Mouse (Mus musculus) embryo, embryonic 11.5 days (tissue): ENCODE results near the gene Itpk1.
"Not testable (repeated sequence)": the region's sequence is repeated elsewhere in the genome, so short reads cannot be mapped to it uniquely, and the experiment has no call there.

Experiments used
- DNase-seq: peaks from one replicate; pipeline ENCODE4 v3.0.0-alpha.2; 2012; ENCODE audit warnings: low read depth, low spot score

Gene Itpk1

DNA sequence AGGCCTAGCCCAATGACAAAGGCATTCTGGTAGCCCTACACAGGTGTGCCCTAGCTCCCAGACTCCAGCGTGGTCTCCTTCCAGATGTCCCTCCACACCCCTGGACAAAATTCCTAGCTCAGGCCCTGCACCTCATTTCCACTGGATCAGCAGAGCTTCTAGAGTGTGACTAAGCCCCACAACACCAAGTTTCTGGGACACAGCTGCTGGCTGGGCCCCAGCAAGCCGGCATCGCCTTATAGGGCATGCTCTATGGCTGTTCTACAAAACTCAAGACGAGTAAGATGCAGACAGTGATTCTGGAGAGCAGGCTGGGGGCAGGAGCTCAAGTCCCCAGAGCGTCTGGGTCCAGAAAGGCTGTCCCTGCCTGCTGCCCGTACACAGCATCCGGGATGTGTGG is 43.0 kb downstream of the Itpk1 start:
- no peak for DNase-seq

DNA sequence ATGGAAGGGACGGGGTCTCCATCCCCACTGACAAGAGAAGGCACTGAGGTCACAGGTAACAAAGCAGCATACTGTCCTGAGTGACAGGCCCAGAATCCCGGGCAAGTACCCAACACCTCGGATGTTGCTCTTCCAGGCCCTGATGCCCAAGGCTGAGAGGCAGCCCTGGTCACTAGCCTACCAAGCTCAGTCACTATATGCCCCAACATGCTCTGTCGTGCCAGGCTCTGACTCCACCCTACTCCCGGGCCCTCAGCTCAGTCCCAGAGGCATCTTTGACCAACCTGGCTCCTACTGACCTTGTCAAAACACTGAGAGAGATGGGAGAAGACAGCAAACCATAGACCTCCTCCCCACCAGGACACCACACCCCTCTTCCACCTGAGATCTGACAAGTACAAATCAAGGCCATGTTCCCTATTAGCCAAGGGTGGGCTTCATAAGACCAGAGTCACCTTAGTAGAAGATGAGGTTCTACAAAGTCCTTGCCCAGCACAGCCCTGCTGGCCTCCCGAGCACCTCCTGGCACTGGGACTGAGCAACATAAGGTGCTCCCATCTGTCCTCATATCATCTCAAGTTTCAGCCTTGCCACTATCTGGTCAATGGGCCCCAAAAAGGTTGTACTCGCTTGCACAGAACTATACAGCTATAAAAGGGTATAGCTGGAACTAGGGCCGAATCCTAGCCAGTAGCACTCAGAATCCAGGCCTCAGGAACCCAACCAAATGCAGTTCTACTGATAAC is 43.7 kb downstream of the Itpk1 start:
- no peak for DNase-seq

DNA sequence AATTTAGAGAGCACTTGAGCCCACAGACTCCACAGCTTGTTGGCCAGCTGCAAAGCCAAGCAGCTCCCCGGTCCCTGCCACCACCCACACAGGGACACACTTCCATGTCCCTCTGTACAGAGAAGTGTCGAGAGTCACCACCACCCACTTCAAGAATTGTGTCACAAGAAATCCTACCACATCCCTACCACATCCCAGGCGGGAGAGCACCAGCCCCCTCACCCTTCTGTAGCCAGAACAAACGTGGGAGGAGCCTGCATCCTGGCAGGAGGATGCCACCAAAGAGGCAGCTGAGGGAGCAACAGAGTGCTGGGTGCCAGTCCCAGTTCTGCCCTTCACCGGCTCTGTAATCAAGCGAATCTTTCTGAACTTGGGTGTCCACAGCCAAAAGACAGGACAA is 51.7 kb downstream of the Itpk1 start:
- DNase-seq: no peak

- no peak for DNase-seq
Observed at GRCm38 (mm10) chr12:102652420-102652819, 52.3 kb downstream of the Itpk1 start.

- no peak for DNase-seq
Observed at GRCm38 (mm10) chr12:102651871-102652270, 52.9 kb downstream of the Itpk1 start.

GRCm38 (mm10) chr12:102651401-102651800 is 53.3 kb downstream of the Itpk1 start:
- no peak for DNase-seq

GRCm38 (mm10) chr12:102650649-102651048 is 54.1 kb downstream of the Itpk1 start:
- DNase-seq: no peak

DNA sequence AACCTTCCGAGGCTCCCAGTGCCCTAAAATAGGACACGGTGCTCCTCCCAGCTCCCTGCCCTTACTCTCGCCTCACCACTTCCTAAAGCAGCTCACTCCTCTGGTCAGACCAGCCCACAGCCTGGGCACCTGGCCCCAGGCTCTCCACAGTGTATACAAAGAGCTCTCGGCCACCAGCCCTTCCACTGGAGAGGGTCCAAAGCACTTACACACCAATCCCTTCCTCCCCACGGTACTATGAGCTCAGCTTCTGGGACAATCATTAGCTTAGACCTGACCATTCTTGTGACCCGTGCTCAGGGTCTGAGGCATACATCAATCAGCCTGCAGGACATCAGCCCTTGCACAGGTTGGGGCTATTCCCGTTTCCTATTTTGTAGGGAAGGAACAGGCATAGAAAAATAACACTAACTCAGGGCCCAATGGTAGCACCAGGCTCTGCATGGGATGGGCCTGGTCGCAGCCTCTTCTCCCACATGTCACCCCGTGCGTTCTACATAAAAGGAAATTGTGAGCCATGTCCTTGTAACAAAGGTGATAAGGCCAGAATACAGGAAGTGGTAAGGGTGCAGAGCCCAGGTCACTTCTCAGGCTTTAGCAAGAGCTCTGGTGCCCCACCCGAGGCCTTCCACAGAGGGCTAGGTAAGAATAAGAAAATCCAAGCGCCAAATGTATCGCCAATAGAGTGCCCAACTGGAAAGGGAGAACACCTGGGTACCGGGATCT is 56.7 kb downstream of the Itpk1 start:
- no peak for DNase-seq

DNA sequence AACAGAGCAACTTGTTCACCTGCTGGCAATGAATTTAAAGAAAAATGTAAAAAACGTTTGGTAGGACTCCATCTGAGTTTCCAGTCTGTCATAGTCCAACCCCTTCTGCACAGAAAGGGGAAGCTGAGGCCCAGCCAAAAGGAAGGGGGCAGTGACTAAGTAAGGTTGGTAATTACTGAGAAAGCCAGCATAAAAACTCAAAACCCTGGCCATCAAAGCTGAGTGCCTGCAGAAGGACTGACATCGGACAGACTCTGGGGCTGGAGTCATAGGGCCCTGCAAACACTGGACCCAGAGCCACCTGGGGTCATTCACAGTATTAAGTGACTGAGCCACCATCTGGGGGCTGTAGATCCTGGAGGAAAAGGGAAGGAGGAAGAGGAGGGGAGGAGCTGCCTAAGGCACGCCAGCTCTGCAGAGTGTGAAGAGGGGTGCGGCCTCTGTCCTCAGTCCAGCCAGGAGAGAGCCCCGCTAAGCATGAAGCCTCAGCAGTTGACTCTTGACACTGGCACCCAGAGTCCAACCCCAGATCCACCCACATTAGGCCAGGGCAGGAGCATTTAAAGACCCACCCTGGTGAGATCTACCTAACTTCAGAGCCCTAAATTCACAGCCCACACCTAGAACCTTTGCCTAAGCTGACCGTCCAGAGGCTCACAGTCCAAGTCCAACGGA is 58.0 kb downstream of the Itpk1 start:
- DNase-seq: no peak

DNA sequence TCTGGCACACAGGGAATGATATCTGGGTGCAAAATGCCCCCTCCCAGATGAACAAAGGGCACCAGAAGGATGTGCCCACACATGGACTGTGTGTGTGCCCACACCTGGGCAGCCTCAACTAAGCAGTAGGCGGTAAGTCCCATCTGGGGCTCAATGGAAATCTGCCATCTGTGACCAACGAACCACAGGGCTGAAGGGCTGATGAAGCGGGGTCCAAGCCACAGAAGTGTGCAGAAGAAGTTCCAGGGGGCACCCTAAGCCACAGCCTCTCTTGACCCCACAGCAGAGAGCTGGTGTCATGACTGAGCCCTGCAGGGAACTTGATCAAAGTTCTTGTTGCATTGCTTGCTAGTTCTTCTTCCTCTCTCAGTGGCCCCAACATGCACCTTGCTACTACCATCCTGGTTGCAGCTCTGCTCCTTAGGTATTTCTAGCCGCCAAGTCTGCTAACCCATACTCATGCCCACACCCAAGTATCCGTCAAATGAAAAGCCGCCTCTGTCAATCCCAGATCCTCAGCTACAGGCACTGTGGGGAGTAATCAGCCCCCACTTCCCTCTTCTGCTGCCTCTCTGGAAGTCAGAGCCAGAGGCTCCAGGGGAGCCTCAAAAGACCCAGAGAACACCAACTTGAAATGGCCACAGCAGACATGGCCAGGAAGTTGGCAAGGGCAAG is 58.7 kb downstream of the Itpk1 start:
- no peak for DNase-seq

GRCm38 (mm10) chr12:102643316-102643715 is 61.4 kb downstream of the Itpk1 start:
- no peak for DNase-seq

DNA sequence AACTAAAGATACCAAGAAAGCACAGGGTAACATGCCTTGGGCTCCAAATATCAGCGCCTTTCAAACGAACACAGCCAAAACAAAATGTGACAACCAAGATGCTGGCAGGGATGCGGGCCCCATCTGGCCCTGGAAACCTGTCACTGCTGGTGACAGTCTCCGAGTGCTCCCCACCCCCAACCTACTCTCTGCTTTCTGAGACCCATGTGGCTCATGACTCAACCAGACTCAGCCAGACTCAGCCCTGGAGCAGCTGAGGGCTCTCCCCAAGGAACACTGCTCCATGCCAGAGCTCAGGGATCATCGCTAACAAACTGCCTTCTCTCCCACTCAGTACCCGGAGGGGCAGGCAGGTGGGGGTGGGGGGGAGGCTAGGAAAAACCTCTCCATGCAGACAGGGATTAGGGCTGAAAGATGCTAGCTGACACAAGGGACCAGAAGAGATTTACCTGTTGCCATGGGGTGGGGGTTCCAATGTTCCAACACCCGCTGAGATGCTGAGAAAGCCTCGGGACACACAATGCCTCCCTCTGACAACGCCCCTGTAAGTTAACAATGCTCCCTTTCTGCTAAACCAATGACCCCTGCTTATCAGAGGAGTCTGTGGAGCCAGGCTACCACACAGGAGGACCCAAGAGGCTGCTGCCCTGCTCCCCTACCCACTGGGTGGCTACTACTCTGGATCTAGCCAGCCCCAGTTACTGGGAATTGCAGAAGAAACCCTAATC is 64.1 kb downstream of the Itpk1 start:
- no peak for DNase-seq

- DNase-seq: no peak
Observed at GRCm38 (mm10) chr12:102638878-102639277, 65.9 kb downstream of the Itpk1 start.

GRCm38 (mm10) chr12:102637235-102637634 is 67.5 kb downstream of the Itpk1 start:
- DNase-seq: no peak

DNA sequence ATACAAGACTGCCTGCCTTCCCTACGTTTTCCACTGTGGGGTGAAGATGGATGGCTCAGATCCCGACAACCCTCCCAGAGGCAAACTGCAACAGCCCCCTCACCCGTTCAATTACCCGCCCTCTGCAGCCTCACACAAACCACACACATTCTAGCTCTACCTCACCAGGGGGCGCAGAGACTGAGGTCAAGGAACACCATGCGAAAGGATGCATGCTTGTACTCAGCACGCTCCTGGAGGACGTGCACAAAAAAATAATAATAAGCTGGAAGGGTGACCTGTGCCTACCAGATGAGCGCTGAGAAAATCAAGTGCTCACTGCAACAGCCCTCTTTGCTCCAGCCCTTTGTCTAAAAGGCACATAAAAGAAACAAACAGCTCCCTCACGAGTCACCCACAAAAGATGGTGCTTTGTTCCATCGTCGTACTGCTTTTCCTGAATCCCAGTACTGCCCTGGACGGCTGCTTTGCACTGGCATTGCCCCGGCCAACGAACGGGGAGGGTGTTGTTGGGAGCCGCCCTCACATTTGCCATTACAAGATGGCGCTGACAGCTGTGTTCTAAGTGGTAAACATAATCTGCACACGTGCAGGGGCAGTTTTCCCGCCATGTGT is 70.2 kb downstream of the Itpk1 start:
- no peak for DNase-seq

- DNase-seq: no peak
Observed at GRCm38 (mm10) chr12:102633083-102633501, 71.6 kb downstream of the Itpk1 start.

DNA sequence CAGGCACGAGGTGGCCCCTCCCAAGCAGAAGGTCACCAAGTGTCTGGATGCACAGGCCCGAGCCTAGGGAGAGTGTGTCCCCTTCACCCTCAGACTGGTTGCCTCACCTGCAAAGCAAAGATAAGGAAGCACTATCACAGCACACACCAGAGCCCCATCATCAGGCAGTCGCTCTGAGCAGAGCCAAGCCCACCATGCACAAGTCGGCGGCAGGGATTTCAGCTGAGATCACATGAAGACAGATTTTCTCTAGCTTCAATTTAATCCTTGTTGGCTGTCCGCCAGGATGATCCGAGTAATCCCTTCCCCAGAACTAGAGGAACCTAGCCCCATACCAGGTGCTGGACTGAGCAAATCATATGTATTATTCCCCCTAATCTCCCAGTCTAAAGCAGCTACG is 73.0 kb downstream of the Itpk1 start:
- no peak for DNase-seq

DNA sequence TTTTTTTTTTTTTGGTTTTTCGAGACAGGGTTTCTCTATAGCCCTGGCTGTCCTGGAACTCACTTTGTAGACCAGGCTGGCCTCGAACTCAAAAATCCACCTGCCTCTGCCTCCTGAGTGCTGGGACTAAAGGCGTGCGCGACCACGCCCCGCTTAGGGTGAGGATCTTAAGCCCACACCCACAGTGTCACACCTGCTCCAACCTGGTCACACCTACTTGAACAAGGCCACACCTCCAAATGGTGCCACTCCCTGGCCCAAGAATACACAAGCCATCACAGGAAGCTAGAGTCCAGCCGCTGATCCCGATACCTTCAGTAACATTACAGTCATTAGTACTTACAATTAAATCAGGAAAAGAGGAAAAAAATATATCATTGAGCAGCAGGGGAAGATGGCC is 74.3 kb downstream of the Itpk1 start:
- not testable (repeated sequence) for DNase-seq

DNA sequence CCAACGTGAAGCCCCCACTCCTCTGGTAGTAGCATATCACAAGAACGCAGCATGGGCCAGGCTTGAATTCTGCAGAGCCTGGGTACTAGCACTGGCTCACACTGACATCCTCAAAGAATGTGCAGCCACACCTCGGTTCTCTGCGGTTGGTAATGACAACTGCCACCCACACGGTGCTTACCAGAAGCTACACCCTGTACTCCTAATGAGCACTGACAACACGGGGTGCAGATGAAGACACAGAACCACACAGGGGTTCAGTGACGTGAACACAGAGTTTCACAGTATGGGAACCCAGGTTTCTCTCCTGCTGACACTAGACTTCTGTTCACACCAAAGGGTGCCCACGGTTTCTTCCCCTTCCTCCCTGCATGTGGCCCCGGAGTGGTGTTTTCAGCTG is 76.5 kb downstream of the Itpk1 start:
- DNase-seq: no peak

- no peak for DNase-seq
Observed at GRCm38 (mm10) chr12:102627545-102627944, 77.2 kb downstream of the Itpk1 start.

DNA sequence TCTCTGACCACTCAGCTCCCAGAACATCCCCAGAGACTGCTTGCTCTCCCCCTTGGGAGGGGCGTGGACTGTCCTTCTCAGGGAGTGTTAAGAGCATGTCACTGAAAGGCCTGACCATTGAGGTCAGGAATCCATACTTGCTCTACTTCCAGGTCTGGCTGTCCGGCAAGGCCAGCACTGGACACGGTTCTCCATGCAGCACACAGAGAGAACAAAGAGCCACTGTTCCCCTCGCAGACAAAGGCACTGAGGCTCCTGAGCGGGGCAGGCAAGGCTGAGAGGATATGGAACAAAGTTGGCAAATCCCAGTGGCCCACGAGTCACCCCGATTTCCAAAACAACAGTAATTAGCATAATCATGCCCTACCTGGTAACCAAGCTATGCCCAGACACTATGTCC is 77.9 kb downstream of the Itpk1 start:
- no peak for DNase-seq
